Mouse (Mus musculus): ENCODE measurements around the gene Ppp1r11. TPM values are rescaled to one million over a fixed set of nuclear protein-coding genes. Genes with fewer than 3 reads are reported as not detected.

Ppp1r11 gene
- 196 and 206 TPM in 2 replicates for polyA plus RNA-seq (2012; rRNA removed)

DNA sequence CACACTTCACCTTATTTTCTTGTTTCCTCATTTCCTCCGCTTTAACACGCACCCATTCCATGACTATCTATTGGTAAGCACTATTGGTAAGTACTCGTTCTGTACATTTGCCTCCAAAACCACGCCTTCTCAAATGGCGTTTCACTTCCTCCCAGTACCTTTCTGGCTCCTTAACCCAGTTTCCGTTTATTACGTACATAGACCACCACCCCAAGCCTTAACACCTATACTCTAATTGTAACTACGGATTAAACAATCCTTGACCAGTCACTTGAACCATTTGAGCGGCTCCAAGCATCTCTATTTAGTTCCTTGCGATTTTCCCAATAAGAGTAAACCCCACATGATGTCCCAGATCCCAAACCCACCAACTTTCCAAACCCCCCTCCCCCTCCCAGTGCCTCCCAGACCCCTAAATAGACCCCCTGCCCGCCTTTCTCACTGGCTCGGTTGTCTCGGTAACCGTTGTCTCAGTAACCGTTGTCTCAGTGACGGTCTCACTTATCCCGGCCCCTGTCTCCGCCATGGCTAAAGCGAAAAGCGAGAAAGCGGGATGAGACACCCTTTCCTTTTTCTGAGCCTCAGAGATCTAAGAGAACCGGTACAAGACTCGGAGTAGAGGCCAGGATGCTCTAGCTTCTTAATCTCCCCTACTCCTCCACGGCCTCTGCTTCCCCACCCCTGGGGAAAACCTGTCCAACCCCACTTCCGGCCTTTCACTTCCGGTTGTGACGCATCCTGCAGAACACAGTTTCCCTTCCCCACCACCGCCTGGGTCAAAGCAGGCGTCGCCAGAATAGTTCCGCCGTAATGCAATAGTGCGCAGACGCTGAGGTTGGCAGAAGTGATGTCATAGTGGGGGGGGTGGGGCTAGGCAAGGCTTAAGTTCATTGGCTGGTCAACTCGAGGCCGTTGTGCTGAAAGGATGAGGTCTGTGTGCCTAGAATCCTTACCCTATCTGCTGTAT is at the start of gene Ppp1r11:
TSS of gene Ppp1r11 (minus strand) at position 761 of the 967 bp plus-strand sequence.
- WGBS = 2% methylated on average over 36 of the region's 36 CpGs

DNA sequence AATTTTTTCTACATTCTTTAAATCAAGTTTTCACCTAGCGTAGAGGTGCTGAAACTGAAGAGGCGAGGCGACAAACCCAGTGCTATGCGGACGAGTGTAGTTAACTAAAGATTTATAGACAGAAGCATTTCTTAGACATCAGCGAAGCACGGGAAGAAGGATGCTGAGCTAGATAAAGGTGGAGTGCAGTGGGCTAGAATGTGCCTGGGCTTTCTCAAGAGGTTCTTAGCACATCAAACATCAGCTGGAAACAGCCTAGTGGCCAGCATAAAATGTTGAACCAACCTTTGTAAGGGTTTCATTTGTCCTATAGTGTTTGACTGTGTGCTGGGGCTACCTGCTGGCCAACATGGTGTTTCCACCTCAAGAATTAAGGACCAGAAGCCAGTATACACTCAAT is 49.3 kb upstream of the Ppp1r11 start, which contains the start of gene Zfp57:
TSS of gene Zfp57 (plus strand) at position 301 of the 400 bp plus-strand sequence.
- WGBS = 98% methylated on average over 7 of the region's 7 CpGs
- no peak for TF ChIP-seq POLR2A (IDR thresholded peaks at IDR 0.05; ENCODE audit: borderline replicate concordance, insufficient read depth, low read length)
- TF ChIP-seq CTCF (IDR thresholded peaks at IDR 0.05; ENCODE audit: borderline replicate concordance, insufficient read depth, low read depth, low read length) = no peak
- Histone ChIP-seq H3K4me3 (replicated peaks; ENCODE audit: insufficient read depth, low read depth, low read length) (no peak within 1 kb of the TSS), H3K4me1 (ENCODE audit: control insufficient read depth, insufficient read depth, low read length) (no peaks in the 10 kb centered on the region), H3K27me3 (ENCODE audit: control insufficient read depth, insufficient read depth, low read length) (no peaks in the 10 kb centered on the region), H3K27ac (ENCODE audit: insufficient read depth, low read length) (no peak within 1 kb of the TSS)
- no peak for DNase-seq

More for the DNA sequence above, at the start of gene Ppp1r11:
- 0 out of 2 replicates have a peak within 1 kb of the TSS, but pooled peaks have one; percentile 52 for H3K27ac ChIP-seq (ENCODE audit: insufficient read depth, low read length)
- H3K4me1 ChIP-seq (ENCODE audit: control insufficient read depth, insufficient read depth, low read length) = peaks cover 4% of the 10 kb centered on the region; the same call in 1 of the 2 replicates
- TF ChIP-seq POLR2A (IDR thresholded peaks at IDR 0.05; ENCODE audit: borderline replicate concordance, insufficient read depth, low read length) = peak; percentile 87; the same call in 1 of the 2 replicates
- no peak for TF ChIP-seq CTCF (IDR thresholded peaks at IDR 0.05; ENCODE audit: borderline replicate concordance, insufficient read depth, low read depth, low read length)
- no peaks in the 10 kb centered on the region for H3K27me3 ChIP-seq (ENCODE audit: control insufficient read depth, insufficient read depth, low read length)
- DNase-seq = peak; percentile 96 to 98
- peak within 1 kb of the TSS; percentile 83 for H3K4me3 ChIP-seq (replicated peaks; ENCODE audit: insufficient read depth, low read depth, low read length)

DNA sequence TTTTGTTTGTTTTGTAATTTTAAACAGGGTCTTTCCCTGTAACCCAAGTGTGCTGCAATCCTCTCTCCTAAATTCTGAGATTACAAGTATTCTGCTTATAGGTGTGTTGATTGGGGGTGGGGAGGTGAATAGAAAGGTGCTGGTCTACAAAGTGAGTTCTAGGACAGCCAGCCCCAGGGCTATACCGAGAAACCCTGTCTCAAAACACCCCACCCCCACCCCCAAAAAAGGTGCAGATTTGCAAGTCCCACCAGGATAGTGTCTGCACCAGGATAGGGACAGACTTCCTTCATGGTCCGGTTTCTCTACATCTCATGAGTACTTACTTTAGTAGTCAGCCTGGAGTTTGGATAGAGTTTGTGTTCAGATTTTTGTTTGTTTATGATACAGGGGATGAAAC is 46.9 kb upstream of the Ppp1r11 start:
- H3K27me3 ChIP-seq (ENCODE audit: control insufficient read depth, insufficient read depth, low read length) = no peaks in the 10 kb centered on the region
- WGBS = 63% methylated on average over 2 of the region's 2 CpGs
- no peak for DNase-seq
- H3K27ac ChIP-seq (ENCODE audit: insufficient read depth, low read length) = no peak overlapping the region
- TF ChIP-seq POLR2A (IDR thresholded peaks at IDR 0.05; ENCODE audit: borderline replicate concordance, insufficient read depth, low read length) = no peak
- no peak for TF ChIP-seq CTCF (IDR thresholded peaks at IDR 0.05; ENCODE audit: borderline replicate concordance, insufficient read depth, low read depth, low read length)
- H3K4me3 ChIP-seq (replicated peaks; ENCODE audit: insufficient read depth, low read depth, low read length) = no peak overlapping the region
- no peaks in the 10 kb centered on the region for H3K4me1 ChIP-seq (ENCODE audit: control insufficient read depth, insufficient read depth, low read length)

DNA sequence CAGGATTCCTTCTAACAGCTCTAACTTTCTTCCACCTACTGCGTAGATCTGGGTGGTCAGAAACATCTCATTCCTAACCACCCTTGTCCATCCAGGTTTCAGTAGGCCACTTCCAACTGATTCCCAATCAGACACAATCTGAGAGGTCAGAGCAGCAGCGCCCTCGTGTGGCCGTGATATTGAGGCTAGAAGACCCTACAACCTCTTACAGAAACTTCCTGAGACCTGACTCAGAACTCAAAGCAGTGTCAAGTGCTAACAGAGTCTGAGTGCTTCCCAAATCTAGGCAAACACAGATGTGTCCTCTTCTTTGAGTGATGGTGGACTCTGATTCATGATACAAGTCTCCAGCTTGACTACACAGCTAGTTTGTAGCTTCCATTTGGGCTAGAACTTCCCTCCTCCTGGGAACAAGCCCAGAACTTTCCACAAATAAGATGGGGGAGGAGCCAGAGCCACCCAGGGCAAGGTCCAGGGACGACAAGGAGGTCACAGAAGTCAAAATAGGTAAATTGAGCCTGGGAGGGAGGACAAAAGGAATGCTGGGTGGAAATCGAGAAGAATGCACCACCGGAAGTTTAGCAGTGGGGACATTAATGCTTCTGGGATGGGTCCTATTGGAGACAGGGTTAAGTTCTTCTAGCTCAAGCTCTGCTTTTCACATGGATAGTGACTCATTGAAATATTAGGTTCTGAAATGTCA is 45.6 kb upstream of the Ppp1r11 start:
- 32% methylated on average over 7 of the region's 7 CpGs for WGBS
- Histone ChIP-seq H3K27ac (ENCODE audit: insufficient read depth, low read length) (no peak overlapping the region), H3K4me3 (replicated peaks; ENCODE audit: insufficient read depth, low read depth, low read length) (no peak overlapping the region), H3K27me3 (ENCODE audit: control insufficient read depth, insufficient read depth, low read length) (no peaks in the 10 kb centered on the region), H3K4me1 (ENCODE audit: control insufficient read depth, insufficient read depth, low read length) (no peaks in the 10 kb centered on the region)
- no peak for TF ChIP-seq POLR2A (IDR thresholded peaks at IDR 0.05; ENCODE audit: borderline replicate concordance, insufficient read depth, low read length)
- TF ChIP-seq CTCF (IDR thresholded peaks at IDR 0.05; ENCODE audit: borderline replicate concordance, insufficient read depth, low read depth, low read length) = peak; percentile 69
- DNase-seq = peak; percentile 67 to 74

DNA sequence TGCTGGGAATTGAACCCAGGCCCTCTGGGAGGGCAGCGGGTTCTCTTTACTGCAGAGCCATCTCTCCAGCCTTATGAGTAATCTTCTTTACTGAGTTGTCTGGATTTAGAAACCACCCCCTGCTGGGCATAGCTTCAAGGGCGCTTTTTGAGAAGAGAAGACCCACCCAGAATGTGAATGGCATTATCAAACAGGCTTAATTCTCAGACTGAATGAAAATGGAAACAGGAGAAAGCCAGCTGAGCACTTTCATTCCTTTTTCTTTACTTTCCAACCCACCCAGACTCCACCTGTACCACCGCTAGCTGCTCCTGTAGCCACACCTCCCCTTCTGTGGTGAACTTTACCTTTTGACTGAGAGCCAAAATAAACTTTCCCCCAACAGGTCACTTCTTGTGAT is 43.9 kb upstream of the Ppp1r11 start:
- no peaks in the 10 kb centered on the region for H3K27me3 ChIP-seq (ENCODE audit: control insufficient read depth, insufficient read depth, low read length)
- H3K4me1 ChIP-seq (ENCODE audit: control insufficient read depth, insufficient read depth, low read length) = no peaks in the 10 kb centered on the region
- no peak overlapping the region for H3K27ac ChIP-seq (ENCODE audit: insufficient read depth, low read length)
- WGBS = 69% methylated on average over 3 of the region's 3 CpGs
- TF ChIP-seq CTCF (IDR thresholded peaks at IDR 0.05; ENCODE audit: borderline replicate concordance, insufficient read depth, low read depth, low read length) (no peak), POLR2A (IDR thresholded peaks at IDR 0.05; ENCODE audit: borderline replicate concordance, insufficient read depth, low read length) (no peak)
- H3K4me3 ChIP-seq (replicated peaks; ENCODE audit: insufficient read depth, low read depth, low read length) = no peak overlapping the region
- no peak for DNase-seq

DNA sequence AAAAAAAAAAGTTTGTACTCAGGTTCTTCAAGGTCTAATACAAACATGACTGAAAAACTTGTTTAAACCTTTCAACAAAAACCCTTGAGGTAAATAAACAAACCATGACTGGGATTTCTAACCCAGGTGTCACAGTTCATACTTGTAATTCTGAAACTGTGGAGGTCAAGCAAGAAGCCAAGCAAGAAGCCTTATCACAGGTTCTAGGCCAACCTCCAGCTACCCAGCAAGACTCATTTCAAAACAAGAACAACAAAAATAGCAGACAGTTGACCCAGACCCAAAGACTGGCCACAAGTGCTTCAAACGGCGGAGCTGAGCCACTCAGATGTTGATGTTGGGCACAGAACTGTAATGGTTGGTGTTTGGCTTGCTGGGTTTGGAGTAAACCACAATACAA is 43.0 kb upstream of the Ppp1r11 start:
- TF ChIP-seq CTCF (IDR thresholded peaks at IDR 0.05; ENCODE audit: borderline replicate concordance, insufficient read depth, low read depth, low read length) = no peak
- TF ChIP-seq POLR2A (IDR thresholded peaks at IDR 0.05; ENCODE audit: borderline replicate concordance, insufficient read depth, low read length) = no peak
- WGBS = 93% methylated on average over 2 of the region's 2 CpGs
- no peak for DNase-seq
- H3K27me3 ChIP-seq (ENCODE audit: control insufficient read depth, insufficient read depth, low read length) = no peaks in the 10 kb centered on the region
- H3K4me3 ChIP-seq (replicated peaks; ENCODE audit: insufficient read depth, low read depth, low read length) = no peak overlapping the region
- no peaks in the 10 kb centered on the region for H3K4me1 ChIP-seq (ENCODE audit: control insufficient read depth, insufficient read depth, low read length)
- H3K27ac ChIP-seq (ENCODE audit: insufficient read depth, low read length) = no peak overlapping the region

DNA sequence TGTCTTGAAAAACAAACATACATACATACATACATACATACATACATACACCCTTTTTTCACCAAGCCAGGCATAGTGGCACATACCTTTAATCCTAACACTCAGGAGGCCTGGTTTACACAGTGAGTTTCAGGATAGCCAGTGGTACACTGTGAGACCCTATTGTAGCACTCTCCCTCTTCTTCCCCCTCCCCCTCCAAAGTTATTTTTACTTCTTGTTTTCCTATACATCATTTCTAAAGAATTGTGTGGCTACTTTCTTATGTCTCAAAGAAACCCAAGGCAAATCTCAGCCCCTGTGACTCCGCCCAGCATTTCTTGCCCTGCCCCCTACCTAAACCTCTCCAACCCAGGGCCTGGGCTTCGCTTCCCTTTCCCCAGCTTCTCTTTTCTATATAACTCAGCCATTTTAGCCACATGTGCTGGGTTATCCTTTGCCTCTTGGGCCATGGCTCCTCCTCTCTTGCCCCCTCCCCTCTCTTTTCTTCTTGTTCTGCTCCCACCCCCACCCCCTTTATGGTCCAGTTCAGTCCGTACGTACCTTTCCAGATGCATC is 42.3 kb upstream of the Ppp1r11 start:
- no peaks in the 10 kb centered on the region for H3K4me1 ChIP-seq (ENCODE audit: control insufficient read depth, insufficient read depth, low read length)
- WGBS = 93% methylated on average over 4 of the region's 4 CpGs
- TF ChIP-seq CTCF (IDR thresholded peaks at IDR 0.05; ENCODE audit: borderline replicate concordance, insufficient read depth, low read depth, low read length) (no peak), POLR2A (IDR thresholded peaks at IDR 0.05; ENCODE audit: borderline replicate concordance, insufficient read depth, low read length) (no peak)
- H3K27me3 ChIP-seq (ENCODE audit: control insufficient read depth, insufficient read depth, low read length) = no peaks in the 10 kb centered on the region
- H3K27ac ChIP-seq (ENCODE audit: insufficient read depth, low read length) = no peak overlapping the region
- no peak overlapping the region for H3K4me3 ChIP-seq (replicated peaks; ENCODE audit: insufficient read depth, low read depth, low read length)
- no peak for DNase-seq

Data from cerebellum, adult 2 months (tissue).